Mouse (Mus musculus): ENCODE data around the gene Eln. TPM values are rescaled to one million over a fixed set of nuclear protein-coding genes. Genes with fewer than 3 reads are reported as not detected.

The Eln gene
- total RNA-seq, 1 experiment, result 0.98 TPM

GRCm38 (mm10) chr5:134783794-134784193, 36.7 kb upstream of the Eln start:
- Histone ChIP-seq H3K4me1 (ENCODE audit: control insufficient read depth in 2 of 2, insufficient read depth in 2 of 2, low read length in 2 of 2, poor library complexity in 1 of 2) (peaks cover 0 to 20% of the 10 kb centered on the region in 2 experiments; a peak in 2 of 4 replicates), H3K36me3 (ENCODE audit: control insufficient read depth, insufficient read depth, low read length, poor library complexity, severe bottlenecking) (no peaks in the 10 kb centered on the region), H3K9ac (ENCODE audit: insufficient read depth, low read depth, low read length, poor library complexity, severe bottlenecking) (no peak overlapping the region), H3K4me3 (ENCODE audit: insufficient read depth in 1 of 2, low read depth in 1 of 2, low read length in 2 of 2, poor library complexity in 1 of 2, severe bottlenecking in 1 of 2) (no peak overlapping the region), H3K27ac (ENCODE audit: insufficient read depth, low read depth, low read length, poor library complexity, severe bottlenecking) (no peak overlapping the region), H3K9me3 (ENCODE audit: control insufficient read depth, insufficient read depth, low read depth, low read length) (no peaks in the 10 kb centered on the region)
- peak; percentile 97 for TF ChIP-seq MAFK (IDR thresholded peaks at IDR 0.05; ENCODE audit: insufficient read depth, low read depth, low read length)
- no peak for TF ChIP-seq ZNF384 (IDR thresholded peaks at IDR 0.05; ENCODE audit: low read depth, low read length)
- in situ Hi-C loops (cut with MboI; ENCODE audit: low sequenced_read_pairs in 2 of 2, unreplicated experiment in 2 of 2), result no loop called here
- DNase-seq (ENCODE audit: low read depth, low spot score), result no peak

- H3K9ac ChIP-seq (ENCODE audit: insufficient read depth, low read depth, low read length, poor library complexity, severe bottlenecking), result no peak overlapping the region
- no peak overlapping the region for H3K4me3 ChIP-seq (ENCODE audit: insufficient read depth in 1 of 2, low read depth in 1 of 2, low read length in 2 of 2, poor library complexity in 1 of 2, severe bottlenecking in 1 of 2)
- in situ Hi-C loops (cut with MboI; ENCODE audit: low sequenced_read_pairs in 2 of 2, unreplicated experiment in 2 of 2), result no loop called here
- DNase-seq (ENCODE audit: low read depth, low spot score), result no peak
- H3K27ac ChIP-seq (ENCODE audit: insufficient read depth, low read depth, low read length, poor library complexity, severe bottlenecking), result no peak overlapping the region
- peaks cover 0 to 20% of the 10 kb centered on the region in 2 experiments; a peak in 2 of 4 replicates for H3K4me1 ChIP-seq (ENCODE audit: control insufficient read depth in 2 of 2, insufficient read depth in 2 of 2, low read length in 2 of 2, poor library complexity in 1 of 2)
- no peaks in the 10 kb centered on the region for H3K9me3 ChIP-seq (ENCODE audit: control insufficient read depth, insufficient read depth, low read depth, low read length)
- TF ChIP-seq ZNF384 (IDR thresholded peaks at IDR 0.05; ENCODE audit: low read depth, low read length) (no peak), CHD2 (IDR thresholded peaks at IDR 0.05; ENCODE audit: low read depth, low read length) (no peak), MAFK (IDR thresholded peaks at IDR 0.05; ENCODE audit: insufficient read depth, low read depth, low read length) (no peak), HCFC1 (IDR thresholded peaks at IDR 0.05; ENCODE audit: borderline replicate concordance, insufficient read depth, low read length) (no peak), ZC3H11A (IDR thresholded peaks at IDR 0.05; ENCODE audit: borderline replicate concordance, low read depth, low read length) (peak; percentile 48; the same call in 1 of the 2 replicates)
- H3K36me3 ChIP-seq (ENCODE audit: control insufficient read depth, insufficient read depth, low read length, poor library complexity, severe bottlenecking), result no peaks in the 10 kb centered on the region
These were observed 33.8 kb upstream of the Eln start for GRCm38 (mm10) chr5:134780963-134781362.

- Histone ChIP-seq H3K4me1 (ENCODE audit: control insufficient read depth in 2 of 2, insufficient read depth in 2 of 2, low read length in 2 of 2, poor library complexity in 1 of 2) (peaks cover 0 to 13% of the 10 kb centered on the region in 2 experiments; a peak in 2 of 4 replicates), H3K9me3 (ENCODE audit: control insufficient read depth, insufficient read depth, low read depth, low read length) (no peaks in the 10 kb centered on the region), H3K4me3 (ENCODE audit: insufficient read depth in 1 of 2, low read depth in 1 of 2, low read length in 2 of 2, poor library complexity in 1 of 2, severe bottlenecking in 1 of 2) (no peak overlapping the region), H3K9ac (ENCODE audit: insufficient read depth, low read depth, low read length, poor library complexity, severe bottlenecking) (no peak overlapping the region), H3K36me3 (ENCODE audit: control insufficient read depth, insufficient read depth, low read length, poor library complexity, severe bottlenecking) (no peaks in the 10 kb centered on the region), H3K27ac (ENCODE audit: insufficient read depth, low read depth, low read length, poor library complexity, severe bottlenecking) (no peak overlapping the region)
- in situ Hi-C loops (cut with MboI; ENCODE audit: low sequenced_read_pairs in 2 of 2, unreplicated experiment in 2 of 2), result no loop called here
- no peak for TF ChIP-seq ZC3H11A (IDR thresholded peaks at IDR 0.05; ENCODE audit: borderline replicate concordance, low read depth, low read length)
- TF ChIP-seq MAFK (IDR thresholded peaks at IDR 0.05; ENCODE audit: insufficient read depth, low read depth, low read length), result no peak
- TF ChIP-seq ZNF384 (IDR thresholded peaks at IDR 0.05; ENCODE audit: low read depth, low read length), result no peak
- TF ChIP-seq HCFC1 (IDR thresholded peaks at IDR 0.05; ENCODE audit: borderline replicate concordance, insufficient read depth, low read length), result no peak
- no peak for TF ChIP-seq CHD2 (IDR thresholded peaks at IDR 0.05; ENCODE audit: low read depth, low read length)
- DNase-seq (ENCODE audit: low read depth, low spot score), result no peak
These were observed 33.0 kb upstream of the Eln start for GRCm38 (mm10) chr5:134780146-134780545.

DNA sequence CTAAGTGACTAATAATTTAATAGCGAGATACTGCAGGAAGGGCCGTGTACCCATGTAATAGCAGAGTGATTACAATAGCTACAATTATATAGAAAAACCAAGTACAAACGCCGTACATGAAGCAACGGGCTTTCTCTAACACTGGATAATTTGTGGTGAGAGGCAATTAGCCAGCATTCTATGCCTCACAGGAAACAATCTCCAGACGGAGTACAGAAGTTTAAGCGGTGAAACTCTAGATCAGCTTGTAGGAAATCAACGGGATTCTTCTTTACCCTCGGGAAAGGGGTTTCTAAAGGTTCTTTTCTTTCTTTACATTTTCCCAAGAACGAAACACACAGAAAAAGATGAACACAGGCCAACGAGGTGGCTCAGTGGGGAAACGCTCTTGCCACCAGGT, 29.4 kb upstream of the Eln start:
- no peak overlapping the region for H3K9ac ChIP-seq (ENCODE audit: insufficient read depth, low read depth, low read length, poor library complexity, severe bottlenecking)
- TF ChIP-seq CHD2 (IDR thresholded peaks at IDR 0.05; ENCODE audit: low read depth, low read length) (no peak), MAFK (IDR thresholded peaks at IDR 0.05; ENCODE audit: insufficient read depth, low read depth, low read length) (no peak), HCFC1 (IDR thresholded peaks at IDR 0.05; ENCODE audit: borderline replicate concordance, insufficient read depth, low read length) (no peak), ZNF384 (IDR thresholded peaks at IDR 0.05; ENCODE audit: low read depth, low read length) (no peak), ZC3H11A (IDR thresholded peaks at IDR 0.05; ENCODE audit: borderline replicate concordance, low read depth, low read length) (no peak)
- H3K36me3 ChIP-seq (ENCODE audit: control insufficient read depth, insufficient read depth, low read length, poor library complexity, severe bottlenecking), result no peaks in the 10 kb centered on the region
- H3K4me1 ChIP-seq (ENCODE audit: control insufficient read depth in 2 of 2, insufficient read depth in 2 of 2, low read length in 2 of 2, poor library complexity in 1 of 2), result no peaks in the 10 kb centered on the region
- DNase-seq (ENCODE audit: low read depth, low spot score), result no peak
- in situ Hi-C loops (cut with MboI; ENCODE audit: low sequenced_read_pairs in 2 of 2, unreplicated experiment in 2 of 2), result no loop called here
- no peak overlapping the region for H3K27ac ChIP-seq (ENCODE audit: insufficient read depth, low read depth, low read length, poor library complexity, severe bottlenecking)
- no peak overlapping the region for H3K4me3 ChIP-seq (ENCODE audit: insufficient read depth in 1 of 2, low read depth in 1 of 2, low read length in 2 of 2, poor library complexity in 1 of 2, severe bottlenecking in 1 of 2)
- no peaks in the 10 kb centered on the region for H3K9me3 ChIP-seq (ENCODE audit: control insufficient read depth, insufficient read depth, low read depth, low read length)

GRCm38 (mm10) chr5:134772522-134772921, 25.4 kb upstream of the Eln start:
- Histone ChIP-seq H3K27ac (ENCODE audit: insufficient read depth, low read depth, low read length, poor library complexity, severe bottlenecking) (no peak overlapping the region), H3K9me3 (ENCODE audit: control insufficient read depth, insufficient read depth, low read depth, low read length) (no peaks in the 10 kb centered on the region), H3K4me3 (ENCODE audit: insufficient read depth in 1 of 2, low read depth in 1 of 2, low read length in 2 of 2, poor library complexity in 1 of 2, severe bottlenecking in 1 of 2) (no peak overlapping the region), H3K36me3 (ENCODE audit: control insufficient read depth, insufficient read depth, low read length, poor library complexity, severe bottlenecking) (no peaks in the 10 kb centered on the region), H3K9ac (ENCODE audit: insufficient read depth, low read depth, low read length, poor library complexity, severe bottlenecking) (no peak overlapping the region), H3K4me1 (ENCODE audit: control insufficient read depth in 2 of 2, insufficient read depth in 2 of 2, low read length in 2 of 2, poor library complexity in 1 of 2) (no peaks in the 10 kb centered on the region)
- TF ChIP-seq ZC3H11A (IDR thresholded peaks at IDR 0.05; ENCODE audit: borderline replicate concordance, low read depth, low read length) (no peak), ZNF384 (IDR thresholded peaks at IDR 0.05; ENCODE audit: low read depth, low read length) (no peak), MAFK (IDR thresholded peaks at IDR 0.05; ENCODE audit: insufficient read depth, low read depth, low read length) (no peak), HCFC1 (IDR thresholded peaks at IDR 0.05; ENCODE audit: borderline replicate concordance, insufficient read depth, low read length) (no peak), CHD2 (IDR thresholded peaks at IDR 0.05; ENCODE audit: low read depth, low read length) (no peak)
- in situ Hi-C loops (cut with MboI; ENCODE audit: low sequenced_read_pairs in 2 of 2, unreplicated experiment in 2 of 2), result no loop called here
- no peak for DNase-seq (ENCODE audit: low read depth, low spot score)
